Mouse (Mus musculus) ES-E14 (cell line): Measurements from ENCODE around the gene 4930470P17Rik. TPM values are rescaled to one million over a fixed set of nuclear protein-coding genes. Genes with fewer than 3 reads are reported as not detected.

Experiments
- total RNA-seq: library from RNA; depleted of rRNA; stranded (reverse); fragments of 300-350 nt; gene quantifications from 2 replicates; pipeline ENCODE4 v1.2.3, GENCODE M21; 2012; rRNA removed

The 4930470P17Rik gene
- total RNA-seq, 1 experiment = not detected

Other genes with a start within 250 kb of the 4930470P17Rik start
- 2.1 and 2.9 TPM in 2 replicates for gene Bcas1, start 174.2 kb downstream of the 4930470P17Rik start, total RNA-seq
- gene Pfdn4, start 105.6 kb downstream of the 4930470P17Rik start, total RNA-seq = 52.6 and 72.6 TPM in 2 replicates
- not detected in 2 replicates for gene Cyp24a1, start 104.9 kb downstream of the 4930470P17Rik start, total RNA-seq
- 0.48 and 0.58 TPM in 2 replicates for gene Dok5, start 129.8 kb upstream of the 4930470P17Rik start, total RNA-seq